Mouse (Mus musculus) ovary, postnatal 36 days (tissue): ENCODE results near the gene Evpl.
A peak's percentile ranks its signal among the peaks of the same experiment; 100 is the strongest.
"Not testable (repeated sequence)": the region's sequence is repeated elsewhere in the genome, so short reads cannot be mapped to it uniquely, and the experiment has no call there.

Experiments
- DNase-seq: peaks from one replicate; pipeline ENCODE4 v3.0.0; 2022; ENCODE audit warnings: low spot score, mixed read lengths

Gene Evpl

GRCm38 (mm10) chr11:116237742-116238395, at the start of gene Evpl:
Gene Evpl (minus strand): TSS chr11:116238077.
- peak; percentile 79 for DNase-seq

DNA sequence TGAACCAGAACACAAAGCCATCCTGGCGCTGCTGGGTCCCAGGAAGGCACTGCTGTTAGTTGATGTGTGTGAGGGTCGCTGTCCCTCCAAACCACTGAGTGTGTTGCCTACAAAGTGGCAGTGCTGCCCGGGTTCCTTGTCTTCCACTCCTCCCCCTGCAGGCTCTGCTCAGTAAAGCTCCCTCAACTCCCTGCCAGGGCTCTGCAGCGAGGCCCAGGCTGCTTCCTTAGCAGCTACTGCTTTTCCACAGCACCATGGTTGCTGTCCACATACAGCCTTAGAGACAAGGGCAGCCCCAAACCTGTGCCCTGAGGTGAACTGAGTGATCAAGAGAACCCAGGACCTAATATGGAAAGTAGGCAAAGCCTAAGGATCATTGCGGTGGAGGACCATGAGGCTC, 49.5 kb upstream of the Evpl start:
- no peak for DNase-seq

- DNase-seq: no peak
These were observed 47.9 kb upstream of the Evpl start for GRCm38 (mm10) chr11:116285770-116286191.

GRCm38 (mm10) chr11:116283982-116284381, 46.1 kb upstream of the Evpl start:
- no peak for DNase-seq

DNA sequence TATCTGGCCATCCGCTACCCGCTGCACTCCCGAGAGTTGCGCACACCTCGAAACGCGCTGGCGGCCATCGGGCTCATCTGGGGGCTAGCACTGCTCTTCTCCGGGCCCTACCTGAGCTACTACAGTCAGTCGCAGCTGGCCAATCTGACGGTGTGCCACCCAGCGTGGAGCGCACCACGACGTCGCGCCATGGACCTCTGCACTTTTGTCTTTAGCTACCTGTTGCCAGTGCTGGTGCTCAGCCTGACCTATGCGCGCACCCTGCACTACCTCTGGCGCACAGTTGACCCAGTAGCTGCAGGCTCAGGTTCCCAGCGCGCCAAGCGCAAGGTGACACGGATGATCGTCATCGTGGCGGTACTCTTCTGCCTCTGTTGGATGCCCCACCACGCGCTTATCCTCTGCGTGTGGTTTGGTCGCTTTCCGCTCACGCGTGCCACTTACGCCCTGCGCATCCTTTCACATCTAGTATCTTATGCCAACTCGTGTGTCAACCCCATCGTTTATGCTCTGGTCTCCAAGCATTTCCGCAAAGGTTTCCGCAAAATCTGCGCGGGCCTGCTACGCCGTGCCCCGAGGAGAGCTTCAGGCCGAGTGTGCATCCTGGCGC, 45.1 kb upstream of the Evpl start:
- DNase-seq: no peak

GRCm38 (mm10) chr11:116282089-116282488, 44.2 kb upstream of the Evpl start:
- no peak for DNase-seq

GRCm38 (mm10) chr11:116281671-116282070, 43.8 kb upstream of the Evpl start:
- DNase-seq: no peak

- no peak for DNase-seq
These were observed 43.1 kb upstream of the Evpl start, which contains the start of gene Galr2 for GRCm38 (mm10) chr11:116280751-116281663. Gene Galr2 (plus strand): TSS chr11:116280939.

DNA sequence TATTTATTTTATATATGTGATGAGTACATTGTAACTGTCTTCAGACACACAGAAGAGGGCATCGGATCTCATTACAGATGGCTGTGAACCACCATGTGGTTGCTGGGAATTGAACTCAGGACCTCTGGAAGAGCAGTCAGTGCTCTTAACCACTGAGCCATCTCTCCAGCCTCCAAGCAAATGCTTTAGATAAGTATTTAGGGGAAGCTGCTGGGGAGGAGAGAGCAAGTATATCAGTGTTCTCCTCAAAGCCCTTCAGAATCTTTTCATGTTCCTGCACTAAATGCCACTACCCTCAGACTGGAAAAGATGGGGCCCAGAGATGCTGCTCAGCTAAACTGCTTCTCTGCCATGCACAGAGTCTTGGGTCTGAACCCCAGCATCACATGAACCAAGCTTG, 39.3 kb upstream of the Evpl start:
- not testable (repeated sequence) for DNase-seq

- DNase-seq: peak; percentile 93
These were observed 36.3 kb upstream of the Evpl start, which contains the start of gene Srp68 for GRCm38 (mm10) chr11:116274045-116274666. Gene Srp68 (minus strand): TSS chr11:116274217.

DNA sequence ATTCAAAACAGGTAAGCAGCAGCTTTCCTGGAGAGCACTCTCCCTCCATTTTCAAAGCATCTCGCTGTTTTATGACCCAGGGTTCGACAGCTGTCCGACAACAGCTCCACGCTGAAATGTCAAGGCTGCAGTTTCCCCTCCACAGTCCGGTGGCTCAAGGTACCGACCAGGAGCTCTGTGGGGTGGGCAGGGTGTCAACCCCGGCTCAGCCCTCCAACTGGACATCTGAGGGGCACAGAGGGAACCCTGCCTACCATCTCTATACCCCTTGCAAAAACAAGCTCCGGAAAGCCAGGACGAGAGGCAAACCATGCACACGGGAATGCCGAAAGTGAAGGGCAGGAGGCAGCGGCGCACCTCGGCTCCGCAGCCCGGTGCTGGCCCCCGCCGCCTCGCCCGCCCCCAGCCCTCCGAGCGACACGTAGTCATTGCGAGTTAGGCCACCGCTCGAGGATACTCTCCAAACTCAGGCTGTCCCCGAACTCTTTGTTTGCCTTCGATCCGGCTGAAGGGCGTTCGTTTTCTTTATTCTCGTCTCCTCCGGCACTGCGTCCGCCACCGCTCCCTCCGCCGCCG, 35.7 kb upstream of the Evpl start:
- DNase-seq: no peak

DNA sequence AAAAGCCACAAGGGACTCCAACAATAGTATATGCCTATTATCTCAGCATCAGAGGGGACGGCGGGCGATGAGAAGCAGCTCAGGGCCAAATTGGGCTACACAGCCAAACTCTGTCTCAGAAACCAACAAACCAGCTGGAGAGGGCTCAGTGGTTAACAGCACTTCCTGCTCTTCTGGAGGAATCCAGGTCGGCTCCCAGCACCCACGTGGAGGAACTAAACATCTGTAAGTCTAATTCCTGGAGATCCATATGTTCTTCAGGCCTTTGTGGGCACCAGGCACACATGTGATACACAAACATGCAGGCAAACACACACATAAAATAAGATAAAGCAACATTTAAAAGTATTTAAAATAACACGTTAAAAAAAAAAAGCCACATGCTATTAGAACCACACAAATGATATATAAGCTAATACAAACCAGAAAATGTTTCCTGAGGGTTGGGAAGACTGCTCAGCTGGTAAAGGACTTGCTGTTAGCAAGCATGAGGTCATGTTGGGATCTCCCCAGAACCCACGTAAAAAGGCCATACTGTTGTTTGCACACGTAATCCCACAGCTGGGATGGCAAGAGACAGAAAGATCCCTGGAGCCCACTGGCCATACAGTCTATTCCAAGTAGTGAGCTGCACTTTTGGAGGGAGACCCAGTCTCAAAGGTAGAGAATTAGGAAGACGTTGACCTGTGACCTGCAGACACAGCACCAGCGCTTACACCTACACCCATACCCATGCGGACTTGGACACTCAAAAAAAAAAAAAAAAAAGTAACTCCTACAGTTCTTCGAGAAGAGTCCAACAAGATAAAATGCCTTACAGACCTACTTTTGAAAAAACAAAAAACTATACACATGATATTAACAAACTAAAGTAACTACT, 35.0 kb upstream of the Evpl start:
- no peak for DNase-seq

DNA sequence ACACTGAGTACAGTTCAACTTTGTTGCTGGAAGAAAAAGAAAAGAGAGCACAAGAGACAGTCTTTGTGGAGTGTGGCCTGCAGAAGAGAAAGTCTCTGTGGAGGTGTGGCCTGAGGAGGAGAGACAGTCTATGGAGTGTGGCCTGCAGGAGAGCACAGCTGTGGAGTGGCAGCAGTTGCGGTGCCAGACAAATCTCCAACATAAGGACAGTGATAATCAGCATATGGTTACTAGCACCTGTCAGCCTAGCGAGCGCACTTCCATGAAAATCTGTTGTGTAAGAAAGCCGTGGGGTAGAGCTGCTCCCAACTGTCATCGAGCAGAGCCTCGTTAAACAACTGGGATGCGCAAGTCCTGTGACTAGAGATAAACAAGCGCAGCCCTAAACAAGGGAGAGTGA, 31.7 kb upstream of the Evpl start:
- DNase-seq: no peak

DNA sequence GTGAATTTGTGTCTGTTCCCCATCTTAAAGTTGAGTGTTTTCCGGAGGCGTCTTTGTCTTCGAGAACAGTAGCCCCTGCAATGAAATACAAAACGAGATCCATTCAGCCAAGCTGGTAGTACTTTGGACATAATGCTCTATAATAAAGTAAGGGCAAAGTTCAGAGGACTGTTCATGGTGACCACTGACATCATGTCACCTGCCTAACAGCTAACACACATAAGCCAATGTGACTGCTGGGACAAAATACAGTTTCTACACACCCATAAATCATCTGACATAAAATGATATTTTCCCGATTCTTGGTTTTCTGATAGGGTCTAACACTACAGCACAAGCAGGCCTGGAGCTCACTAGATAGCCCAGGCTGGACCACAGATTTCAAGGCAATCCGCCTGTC, 30.4 kb upstream of the Evpl start:
- no peak for DNase-seq

DNA sequence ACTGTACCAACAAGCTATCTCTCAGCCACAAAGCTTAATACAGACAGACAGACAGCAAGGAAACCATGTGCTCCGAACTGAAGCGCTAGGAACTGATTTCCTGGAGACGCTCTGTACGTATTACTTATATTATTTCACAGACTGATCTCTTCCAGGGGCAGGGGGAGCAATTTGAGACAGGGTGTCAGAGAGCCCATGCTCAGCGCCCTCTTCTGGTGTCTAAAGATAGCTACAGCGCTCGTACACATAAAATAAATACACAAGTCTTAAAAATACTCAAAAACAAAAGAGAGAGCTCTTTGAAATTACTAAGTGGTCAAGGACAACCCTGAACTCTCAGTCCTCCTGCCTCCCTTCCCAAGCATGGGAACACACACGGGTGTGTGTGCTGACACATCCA, 29.8 kb upstream of the Evpl start:
- DNase-seq: no peak

DNA sequence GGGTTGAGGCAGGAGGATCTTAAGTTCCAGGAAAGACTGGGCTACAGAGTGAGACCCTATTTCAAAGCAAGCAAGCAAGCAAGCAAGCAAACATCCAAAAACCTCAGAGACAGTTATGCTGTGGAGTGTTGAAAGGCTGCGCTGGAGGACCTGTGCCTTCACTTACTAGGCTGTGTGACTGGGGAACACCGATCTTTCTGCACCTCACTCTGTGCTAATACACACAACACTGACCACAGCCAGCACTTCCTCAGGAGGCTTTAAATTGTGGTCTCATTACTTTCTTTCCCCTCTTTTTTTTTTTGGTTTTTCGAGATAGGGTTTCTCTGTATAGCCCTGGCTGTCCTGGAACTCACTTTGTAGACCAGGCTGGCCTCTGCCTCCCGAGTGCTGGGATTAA, 28.0 kb upstream of the Evpl start:
- DNase-seq: no peak

DNA sequence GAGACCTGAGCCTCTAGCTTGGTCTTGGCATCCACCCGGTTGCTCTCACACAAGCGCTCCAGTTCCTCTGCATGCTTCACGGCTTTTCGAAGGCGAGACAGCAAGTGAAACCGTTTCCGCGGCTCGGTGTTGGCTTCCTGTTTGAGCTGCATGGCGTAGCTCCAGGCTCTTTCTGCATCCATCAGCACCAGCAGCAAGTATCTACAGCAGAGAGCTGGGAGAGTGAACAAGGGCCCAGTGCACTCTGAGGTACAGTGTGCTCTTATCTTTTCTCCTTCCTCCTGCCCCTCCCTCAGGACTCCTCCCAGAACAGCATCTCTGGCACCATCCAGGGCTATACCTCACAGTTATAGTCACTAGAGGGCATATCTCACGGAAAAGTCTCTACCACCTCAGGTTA, 27.5 kb upstream of the Evpl start:
- no peak for DNase-seq

DNA sequence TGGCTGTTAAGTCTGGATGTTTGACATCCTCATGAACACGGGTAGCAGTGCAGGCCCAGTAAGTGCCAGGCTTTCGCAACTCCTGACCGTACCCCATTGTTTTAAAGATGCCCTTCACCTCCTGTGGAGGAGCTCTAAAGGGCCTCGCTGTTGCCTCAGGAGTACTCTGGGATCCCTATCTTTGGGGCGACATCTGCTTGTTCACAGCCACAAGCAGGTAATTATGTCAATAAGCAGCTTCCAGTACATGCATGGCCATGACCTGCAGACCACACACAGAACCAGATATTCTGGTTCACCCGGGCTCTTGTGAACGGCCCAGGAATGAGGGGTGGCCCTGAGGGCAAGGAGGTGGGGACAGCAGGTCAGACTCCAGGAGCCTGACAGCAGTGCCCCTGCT, 22.4 kb upstream of the Evpl start:
- DNase-seq: no peak

GRCm38 (mm10) chr11:116259461-116259860, 21.6 kb upstream of the Evpl start:
- no peak for DNase-seq

GRCm38 (mm10) chr11:116255982-116256675, 18.3 kb upstream of the Evpl start:
- no peak for DNase-seq
